Mouse (Mus musculus) embryo, embryonic 10.5 days (tissue): ENCODE data around the gene Pbx4.

Experiments
- DNase-seq: peaks from one replicate; pipeline ENCODE4 v3.0.0-alpha.2; 2015; ENCODE audit warnings: low spot score

The Pbx4 gene

DNA sequence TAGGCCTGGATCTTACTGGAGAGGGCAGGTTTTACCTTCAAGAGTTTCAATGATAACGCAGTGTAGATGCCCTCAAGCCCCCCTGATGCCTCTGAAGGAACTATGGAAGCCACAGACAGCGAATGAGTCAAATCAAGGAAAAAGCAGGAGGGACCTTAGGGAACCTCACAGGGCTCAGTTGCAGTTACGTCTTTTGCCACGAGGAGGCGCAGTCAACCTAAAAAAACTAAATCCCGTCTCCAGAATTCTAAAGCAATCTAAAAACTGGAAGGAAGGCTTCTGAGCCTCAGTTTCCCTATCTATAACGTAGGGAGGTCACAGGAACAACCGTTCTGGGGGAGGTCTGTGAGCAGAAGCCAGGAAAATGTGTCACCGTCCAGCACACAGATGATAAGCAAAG lies 41.9 kb downstream of the Pbx4 start:
- DNase-seq, result peak; percentile 84

- DNase-seq, result no peak
Observed at GRCm38 (mm10) chr8:69874654-69875053, 42.4 kb downstream of the Pbx4 start.

DNA sequence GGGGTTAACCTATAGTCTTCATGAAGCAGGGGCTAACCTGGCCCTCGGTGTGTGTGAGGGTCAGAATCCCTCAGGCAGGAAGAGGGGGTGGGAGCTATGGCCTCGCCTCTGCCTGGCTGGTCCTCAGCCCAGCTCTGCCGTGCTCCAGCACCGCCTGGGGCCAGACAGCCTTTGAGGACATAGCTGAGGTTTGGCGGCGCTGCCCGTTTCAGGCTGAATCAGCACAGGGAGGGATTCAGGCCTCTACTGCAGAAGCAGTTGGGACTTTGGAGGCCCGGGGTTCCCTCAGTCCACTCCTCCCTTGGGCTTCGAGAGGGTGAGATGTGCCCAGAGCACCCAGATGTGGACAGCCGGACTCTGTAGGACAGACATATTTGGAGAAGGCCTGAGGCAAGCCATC lies 43.8 kb downstream of the Pbx4 start:
- DNase-seq, result no peak

DNA sequence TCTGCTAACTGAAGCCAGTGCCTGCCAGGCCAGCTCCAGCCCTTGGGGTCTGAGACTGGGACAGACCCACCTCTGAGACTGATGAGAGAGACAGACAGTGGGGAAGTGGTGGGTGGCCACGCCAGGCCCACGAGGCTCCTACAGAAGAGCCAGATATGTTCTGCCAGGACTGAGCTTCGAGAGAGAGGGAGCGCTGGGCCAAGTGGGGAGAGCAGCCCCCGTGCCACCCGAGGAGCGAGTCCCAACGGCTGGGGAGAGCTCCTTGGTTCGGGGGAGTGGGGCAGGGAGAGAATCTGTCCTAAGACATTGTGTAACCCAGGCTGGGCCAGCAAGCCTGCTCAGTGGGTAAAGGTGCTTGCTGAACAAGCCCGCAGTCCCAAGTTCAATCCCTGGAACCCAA lies 44.7 kb downstream of the Pbx4 start:
- no peak for DNase-seq

DNA sequence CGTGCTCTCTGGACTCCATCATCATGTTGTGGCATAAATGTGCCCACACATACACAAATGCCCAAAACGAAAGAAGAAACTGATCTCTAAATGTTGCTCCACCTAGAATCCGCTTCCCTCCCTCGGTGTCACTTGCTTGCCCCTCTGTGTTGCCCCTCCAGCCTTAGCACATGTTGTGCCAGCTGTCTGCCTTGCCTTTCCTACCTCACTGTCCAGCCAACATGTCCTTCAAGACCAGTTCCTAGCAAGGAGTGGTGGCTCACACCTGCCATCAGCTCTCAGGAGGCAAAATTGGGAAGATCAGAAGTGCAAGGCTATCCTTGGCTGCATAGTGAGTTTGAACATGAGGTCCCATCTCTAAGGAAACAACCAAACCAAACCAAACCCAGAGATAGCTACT lies 45.1 kb downstream of the Pbx4 start:
- DNase-seq, result no peak

DNA sequence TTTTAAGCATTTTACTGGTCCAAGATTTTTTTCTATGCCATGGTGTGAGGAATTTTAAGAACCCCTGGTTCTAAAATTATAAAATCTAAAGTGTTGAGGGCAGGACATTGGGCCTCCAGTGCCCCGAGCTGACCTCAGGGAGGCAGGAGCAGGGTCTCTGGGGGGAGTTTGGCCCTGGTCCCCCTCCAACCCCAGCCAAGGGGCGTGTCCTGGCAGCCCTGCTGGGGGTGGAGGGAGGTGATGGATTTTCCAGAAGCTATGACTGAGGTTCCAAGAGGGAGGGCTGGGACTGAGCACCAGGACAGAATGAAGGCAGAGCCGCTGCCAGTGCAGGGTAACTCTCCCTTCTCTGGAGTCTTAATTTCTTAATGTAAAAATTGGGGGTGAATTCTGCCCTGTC lies 45.7 kb downstream of the Pbx4 start:
- no peak for DNase-seq

DNA sequence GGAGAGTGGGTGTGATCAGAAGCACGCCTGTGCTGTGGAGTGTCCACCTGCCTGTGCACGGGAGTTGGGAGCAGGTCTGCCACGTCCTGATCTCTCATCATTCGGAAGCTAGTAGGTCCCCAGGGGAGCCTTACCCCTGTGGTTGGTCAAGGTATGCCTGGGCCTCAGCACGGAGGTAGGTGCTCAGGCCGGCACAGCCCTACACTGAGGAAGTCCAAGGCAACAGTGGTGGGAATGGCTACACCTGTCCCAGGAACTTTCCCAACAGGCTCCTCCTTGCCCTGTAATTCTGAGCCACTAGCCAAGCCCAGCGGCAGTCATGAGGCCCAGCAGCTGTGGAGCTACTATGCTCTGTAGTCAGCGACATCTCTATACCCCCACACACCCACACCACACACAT lies 47.4 kb downstream of the Pbx4 start:
- DNase-seq, result no peak

DNA sequence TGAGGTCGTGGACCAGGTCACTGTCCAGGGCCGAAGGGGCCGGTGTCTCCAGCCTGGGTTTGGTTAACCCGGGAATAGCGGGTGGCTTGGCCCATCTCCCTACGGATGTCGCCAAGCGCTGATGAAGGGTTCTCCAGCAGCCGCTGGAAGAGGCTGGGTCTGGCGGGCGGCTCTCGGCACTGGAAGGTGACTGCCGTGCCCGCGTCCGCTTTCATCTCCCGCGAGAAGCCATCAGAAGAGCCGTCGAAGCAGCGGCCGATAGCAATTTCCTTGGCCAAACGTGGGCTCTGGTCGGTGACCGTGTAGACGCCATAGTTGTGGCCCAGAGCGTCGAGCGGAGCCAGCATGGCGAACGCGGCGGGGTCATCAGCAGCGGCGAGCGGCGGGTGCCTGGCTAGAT lies 48.5 kb downstream of the Pbx4 start:
- DNase-seq, result no peak

GRCm38 (mm10) chr8:69881261-69881865 lies 49.1 kb downstream of the Pbx4 start:
- no peak for DNase-seq

- peak; percentile 65 for DNase-seq
Observed at GRCm38 (mm10) chr8:69882021-69882756, 49.9 kb downstream of the Pbx4 start.

DNA sequence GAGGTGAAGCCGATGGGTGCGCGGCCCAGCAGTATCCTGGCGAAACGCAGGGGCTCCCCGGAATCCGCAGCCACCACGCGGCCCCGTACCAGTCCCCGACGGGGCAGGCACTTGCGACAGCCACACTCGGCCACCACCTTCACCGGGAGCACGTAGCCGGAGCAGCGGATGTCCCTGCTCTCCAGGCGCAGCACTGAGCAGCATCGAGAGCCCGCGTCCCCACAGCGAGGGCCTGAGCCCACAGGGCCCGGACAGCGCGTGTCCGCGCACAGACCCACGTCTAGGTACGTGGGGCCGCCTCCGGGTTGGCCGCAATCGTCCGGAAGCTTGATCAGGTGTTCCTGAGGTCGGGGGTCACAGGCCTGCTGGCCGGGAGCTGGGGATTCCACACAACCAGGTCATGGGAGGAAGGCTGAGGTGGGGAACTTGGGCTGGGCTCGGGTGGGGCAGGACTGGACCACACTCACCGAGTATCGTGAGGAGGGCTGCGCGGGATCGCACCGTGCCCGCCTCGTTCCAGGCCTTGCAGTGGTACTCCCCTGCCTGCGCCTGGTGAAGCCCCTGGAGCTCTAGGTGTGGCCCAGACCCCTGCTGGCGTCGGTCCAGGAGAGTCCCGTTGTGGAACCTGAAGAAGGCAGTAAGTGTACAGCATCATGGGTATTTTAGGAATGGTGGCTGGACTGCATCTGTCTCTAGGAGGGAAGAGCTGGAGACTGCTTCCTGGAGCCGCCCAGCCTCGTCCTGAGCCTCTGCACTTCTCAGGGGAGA lies 50.7 kb downstream of the Pbx4 start:
- DNase-seq, result no peak

GRCm38 (mm10) chr8:69884141-69884540 lies 51.9 kb downstream of the Pbx4 start:
- DNase-seq, result no peak

GRCm38 (mm10) chr8:69887289-69888243 lies 55.3 kb downstream of the Pbx4 start, which contains the start of gene Cilp2:
TSS of gene Cilp2 (minus strand) at chr8:69887687.
- DNase-seq, result no peak

DNA sequence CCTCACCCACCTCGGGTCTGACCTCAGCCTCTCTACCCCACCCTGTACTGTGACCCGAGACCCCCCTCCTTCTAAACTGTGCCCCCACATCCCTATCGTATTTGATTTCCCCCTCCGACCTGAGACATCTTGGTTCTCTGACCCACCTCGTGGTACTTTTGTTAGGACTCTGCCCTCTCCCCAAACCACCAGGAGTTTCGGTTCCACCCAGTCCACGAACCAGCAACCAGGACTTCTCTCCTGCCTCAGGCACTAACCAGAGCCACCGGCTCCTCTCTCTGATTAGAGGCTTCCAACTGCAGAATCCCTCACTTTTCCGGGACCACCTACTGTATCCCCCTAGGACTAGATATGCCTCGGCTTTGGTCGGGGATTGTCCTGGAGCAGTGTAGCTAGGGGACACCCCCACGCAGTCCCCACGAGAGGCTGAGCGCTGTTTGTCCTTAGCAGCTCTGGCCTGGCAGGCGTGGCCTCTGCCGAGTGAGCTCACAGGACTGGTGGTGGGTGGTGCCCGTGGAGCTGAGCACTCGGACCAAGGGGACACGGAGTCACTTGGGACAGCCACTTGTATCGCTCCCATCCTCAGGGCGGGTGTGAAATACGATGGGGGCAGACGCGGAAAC lies 56.1 kb downstream of the Pbx4 start:
- no peak for DNase-seq

DNA sequence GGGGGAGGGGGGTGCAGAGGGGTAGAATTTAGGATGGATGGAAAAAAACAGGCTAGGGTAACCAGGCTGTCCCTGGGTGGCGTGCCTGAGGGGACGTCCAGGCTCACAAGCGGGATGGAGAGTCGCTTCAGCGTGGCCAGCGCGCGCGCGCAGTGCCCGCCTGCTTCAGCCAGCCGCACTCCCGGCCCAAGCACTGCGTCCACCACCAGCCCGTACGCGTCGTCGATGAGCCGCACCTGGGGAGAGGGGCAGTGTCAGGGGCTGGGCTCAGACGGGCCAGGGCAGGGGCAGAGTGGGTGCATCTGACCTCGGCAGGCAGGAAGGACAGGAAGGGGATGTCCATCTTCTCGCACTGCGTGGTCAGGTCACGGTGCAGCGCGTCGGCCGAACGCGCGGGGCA lies 56.6 kb downstream of the Pbx4 start:
- DNase-seq, result no peak

DNA sequence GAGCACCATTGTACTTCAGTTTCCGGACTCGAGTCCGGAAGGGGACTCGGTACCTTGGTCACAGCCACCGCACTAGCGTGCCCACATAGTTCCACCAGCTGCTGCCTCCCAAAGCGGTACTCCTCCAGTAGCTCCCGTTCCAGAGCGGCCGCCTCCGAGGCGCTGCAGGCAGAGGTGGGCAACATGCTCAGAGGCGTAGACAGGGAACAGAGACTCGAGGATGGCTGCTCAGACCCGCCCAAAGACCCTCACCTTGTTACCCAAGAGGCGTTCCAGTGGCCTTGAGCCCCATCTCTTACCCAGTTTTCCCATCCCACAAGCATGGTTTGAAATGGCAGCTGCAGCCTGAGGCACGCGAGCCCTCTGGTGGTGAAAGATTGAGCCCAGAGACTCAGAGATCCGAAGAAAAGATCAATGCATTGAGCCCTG lies 58.5 kb downstream of the Pbx4 start:
- DNase-seq, result peak; percentile 77

GRCm38 (mm10) chr8:69893863-69894262 lies 61.6 kb downstream of the Pbx4 start:
- DNase-seq, result peak; percentile 86

DNA sequence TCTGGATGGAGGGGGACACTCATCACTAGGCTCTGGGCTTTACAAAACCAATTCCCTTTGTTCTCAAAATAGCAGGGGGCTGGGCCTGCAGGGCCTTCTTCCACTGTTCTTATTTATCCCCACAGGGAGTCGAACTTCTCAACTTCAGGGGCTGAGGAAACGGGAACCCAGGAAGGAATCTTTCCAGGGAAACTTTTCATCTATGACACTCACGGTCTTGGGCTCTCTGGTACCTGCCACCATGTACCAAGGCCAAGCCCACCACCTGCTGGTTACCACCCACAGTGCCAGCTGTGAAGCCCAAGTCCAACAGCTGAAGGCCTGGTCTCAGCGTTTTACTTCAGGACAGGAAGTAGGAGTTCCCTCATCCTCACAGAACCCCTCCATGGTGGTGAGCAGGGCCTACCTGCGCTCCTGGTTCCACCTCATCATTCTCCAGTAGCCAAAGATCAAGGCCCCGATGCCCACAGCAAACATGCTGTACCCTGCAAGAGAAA lies 62.6 kb downstream of the Pbx4 start:
- no peak for DNase-seq

- no peak for DNase-seq
Observed at GRCm38 (mm10) chr8:69895772-69896451, 63.6 kb downstream of the Pbx4 start.

GRCm38 (mm10) chr8:69897857-69898256 lies 65.6 kb downstream of the Pbx4 start:
- no peak for DNase-seq

- DNase-seq, result no peak
Observed at GRCm38 (mm10) chr8:69899876-69900275, 67.6 kb downstream of the Pbx4 start.
